In the genomic region with DNA sequence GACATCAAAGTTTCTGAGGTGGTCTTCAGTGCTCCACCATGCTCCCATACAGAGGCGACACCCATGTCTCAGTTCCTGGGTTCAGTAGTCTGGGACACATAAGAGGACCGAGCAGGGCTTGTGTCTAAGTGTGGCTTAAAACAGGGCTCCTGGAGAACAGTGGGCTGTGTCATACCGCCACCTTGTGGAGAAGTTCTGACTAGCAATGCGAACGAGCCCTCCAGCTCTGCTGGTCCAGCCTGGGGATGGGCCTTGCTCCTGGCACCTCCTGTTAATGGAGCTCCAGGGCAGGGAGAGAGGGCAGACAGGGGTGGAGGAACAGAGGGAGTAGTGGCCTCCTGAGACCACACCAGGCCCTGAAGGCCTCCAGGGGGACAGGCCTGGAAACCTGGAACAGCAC, we compare ENCODE assay signal across 9 mouse cellular contexts. TPM values are rescaled to one million over a fixed set of nuclear protein-coding genes. Genes with fewer than 3 reads are reported as not detected.
DNase-seq lines count a peak whose midpoint lies in the region; ATAC-seq and TF ChIP-seq lines count a peak whose summit lies in the region.
"Had no signal": no experiment of that assay in that cellular context is flagged by ENCODE, and none has a peak within 500 bp of the region (broad histone marks: within the 10 kb centered on the region; RNA-seq: fewer than 3 reads in every experiment).

No protein-coding gene starts in this region.

- no peaks in the 10 kb centered on the region for H3K27me3 ChIP-seq in forebrain, embryonic 13.5 days
- no peaks in the 10 kb centered on the region for H3K27me3 ChIP-seq in lung, embryonic 14.5 days (ENCODE audit: insufficient read depth, low read length)

- no peak overlapping the region for H3K4me2 ChIP-seq in forebrain, embryonic 13.5 days
- no peak overlapping the region for H3K4me2 ChIP-seq in lung, embryonic 14.5 days

- intact Hi-C loops in heart, postnatal 36 days (cut with DNase I), result loop anchor here (1.0 to 5.0 kb wide), 5 partner anchors 38 to 217 kb away; partner anchors contain the start of gene Cux2

- no peak overlapping the region for H3K9ac ChIP-seq in ES-E14 (ENCODE audit: insufficient read depth, low read depth, low read length, poor library complexity, severe bottlenecking)
- H3K9ac ChIP-seq in forebrain, embryonic 13.5 days, result no peak overlapping the region
- H3K9ac ChIP-seq in lung, embryonic 14.5 days, result no peak overlapping the region

- in situ Hi-C loops in ES-E14 (cut with MboI; ENCODE audit: low sequenced_read_pairs in 2 of 2, unreplicated experiment in 2 of 2), result loop anchor here in 1 of 2 experiments (25.0 kb wide), 1 partner anchor 227 kb away; no protein-coding TSS in a partner anchor

- H3K9me3 ChIP-seq in ES-E14 (ENCODE audit: control insufficient read depth, insufficient read depth, low read depth, low read length), result no peaks in the 10 kb centered on the region
- H3K9me3 ChIP-seq in forebrain, embryonic 13.5 days (replicated peaks), result no peaks in the 10 kb centered on the region
- no peaks in the 10 kb centered on the region for H3K9me3 ChIP-seq in lung, embryonic 14.5 days (ENCODE audit: low read depth, low read length)

- WGBS in forebrain, embryonic 13.5 days, result 1% methylated on average over 5 of the region's 5 CpGs
- 3% methylated on average over 5 of the region's 5 CpGs for WGBS in lung, embryonic 14.5 days

- no peaks in the 10 kb centered on the region for H3K36me3 ChIP-seq in ES-E14 (ENCODE audit: control insufficient read depth, insufficient read depth, low read length, poor library complexity, severe bottlenecking)
- no peaks in the 10 kb centered on the region for H3K36me3 ChIP-seq in forebrain, embryonic 13.5 days (ENCODE audit: poor library complexity, severe bottlenecking)
- no peaks in the 10 kb centered on the region for H3K36me3 ChIP-seq in lung, embryonic 14.5 days (ENCODE audit: insufficient read depth)

- TF ChIP-seq CTCF in lung, embryonic 14.5 days (IDR thresholded peaks at IDR 0.05; ENCODE audit: low read depth), result peak; percentile 97

- ATAC-seq in forebrain, embryonic 13.5 days, result peak; percentile 81
- ATAC-seq in lung, embryonic 14.5 days (ENCODE audit: insufficient read depth), result peak; percentile 62

- H3K4me1 ChIP-seq in ES-E14 (ENCODE audit: control insufficient read depth in 2 of 2, insufficient read depth in 2 of 2, low read length in 2 of 2, poor library complexity in 1 of 2), result peaks cover 0 to 1% of the 10 kb centered on the region in 2 experiments; a peak in 1 of 4 replicates
- H3K4me1 ChIP-seq in forebrain, embryonic 13.5 days, result peaks cover 13% of the 10 kb centered on the region
- H3K4me1 ChIP-seq in lung, embryonic 14.5 days (ENCODE audit: insufficient read depth), result no peaks in the 10 kb centered on the region

- H3K27ac ChIP-seq in ES-E14 (ENCODE audit: insufficient read depth, low read depth, low read length, poor library complexity, severe bottlenecking), result no peak overlapping the region
- H3K27ac ChIP-seq in forebrain, embryonic 13.5 days, result no peak overlapping the region
- H3K27ac ChIP-seq in lung, embryonic 14.5 days (ENCODE audit: low read depth), result no peak overlapping the region
- H3K27ac ChIP-seq: macrophage had no signal

- H3K4me3 ChIP-seq in ES-E14 (ENCODE audit: insufficient read depth in 1 of 2, low read depth in 1 of 2, low read length in 2 of 2, poor library complexity in 1 of 2, severe bottlenecking in 1 of 2), result no peak overlapping the region
- H3K4me3 ChIP-seq in forebrain, embryonic 13.5 days, result no peak overlapping the region
- no peak overlapping the region for H3K4me3 ChIP-seq in lung, embryonic 14.5 days (ENCODE audit: low read depth, low read length)

- peak; percentile 85 for DNase-seq in ES-E14 (ENCODE audit: low read depth, low spot score)
- peak; percentile 68 for DNase-seq in c-Kit-positive CD71-positive TER-119-positive erythroid progenitor cells, embryonic 14.5 days (ENCODE audit: low spot score)
- peak; percentile 87 to 90 for DNase-seq in heart, postnatal 36 days
- peak; percentile 92 for DNase-seq in layer of hippocampus, adult 11-12 months (ENCODE audit: low spot score)
- DNase-seq in lung, embryonic 14.5 days, result peak; percentile 95
- peak; percentile 56 for DNase-seq in ovary, adult 18-20 months (ENCODE audit: low spot score)
- DNase-seq in thymus, adult 18-20 months, result peak; percentile 37 to 55

TF ChIP-seq in ES-E14, 5 proteins besides CTCF, POLR2A, EP300 and RAD21:
- TF ChIP-seq CHD2 (IDR thresholded peaks at IDR 0.05; ENCODE audit: low read depth, low read length), result no peak
- no peak for TF ChIP-seq ZNF384 (IDR thresholded peaks at IDR 0.05; ENCODE audit: low read depth, low read length)
- peak; percentile 75 for TF ChIP-seq ZC3H11A (IDR thresholded peaks at IDR 0.05; ENCODE audit: borderline replicate concordance, low read depth, low read length)
- no peak for TF ChIP-seq MAFK (IDR thresholded peaks at IDR 0.05; ENCODE audit: insufficient read depth, low read depth, low read length)
- no peak for TF ChIP-seq HCFC1 (IDR thresholded peaks at IDR 0.05; ENCODE audit: borderline replicate concordance, insufficient read depth, low read length)
TF ChIP-seq in ES-E14: peak in this region for 1.

RNA-seq across cellular contexts. Expression of gene Myl2, which starts 11.8 kb away (rescaled TPM):
- total RNA-seq in ES-E14 (2012; rRNA removed), result 0.89 TPM in 1 of 2 replicates, not detected in the other
- 0.81 and 3.6 TPM in 2 replicates for polyA plus RNA-seq in forebrain, embryonic 13.5 days (2015; fragmentation: Nextera tagmentation; extraction: Ambion mirVana)
- total RNA-seq in heart, postnatal 36 days (2021), result over 10,000 TPM; 18,107 to 20,333 TPM
- polyA plus RNA-seq in lung, embryonic 14.5 days (2014; fragmentation: Nextera tagmentation; extraction: Ambion mirVana), result 0.42 and 2.4 TPM in 2 replicates
- polyA plus RNA-seq: macrophage had no signal

RNA-seq across cellular contexts. Expression of gene Cux2, which starts 39.0 kb away (rescaled TPM):
- total RNA-seq in ES-E14 (2012; rRNA removed), result 1.8 and 2.9 TPM in 2 replicates
- polyA plus RNA-seq in forebrain, embryonic 13.5 days (2015; fragmentation: Nextera tagmentation; extraction: Ambion mirVana), result 16.9 and 17.9 TPM in 2 replicates
- 10 to 100 TPM; 21.6 to 26.8 TPM for total RNA-seq in heart, postnatal 36 days (2021)
- 3.6 and 4.0 TPM in 2 replicates for polyA plus RNA-seq in lung, embryonic 14.5 days (2014; fragmentation: Nextera tagmentation; extraction: Ambion mirVana)
- polyA plus RNA-seq: macrophage had no signal

RNA-seq across cellular contexts. Expression of gene Ccdc63, which starts 51.7 kb away (rescaled TPM):
- 1.7 and 2.2 TPM in 2 replicates for total RNA-seq in ES-E14 (2012; rRNA removed)
- not detected in 2 replicates for polyA plus RNA-seq in forebrain, embryonic 13.5 days (2015; fragmentation: Nextera tagmentation; extraction: Ambion mirVana)
- not detected for total RNA-seq in heart, postnatal 36 days (2021)
- polyA plus RNA-seq in lung, embryonic 14.5 days (2014; fragmentation: Nextera tagmentation; extraction: Ambion mirVana), result 0.33 TPM in 1 of 2 replicates, not detected in the other

Comparison
In these comparisons a context has a peak if more than half of its experiments do, and no peak if none do; other contexts are left out.
1. RNA of gene Myl2, which starts 11.8 kb away (total RNA-seq): 18,107 to 20,333 TPM in heart, postnatal 36 days; 0.89 TPM in ES-E14; every median in the first group is over 1,000 times any median in the second.
2. Peak in every context shown above with its lines, with median percentiles within 50 percentile points of each other: DNase-seq.